Mouse (Mus musculus) kidney, adult 8-10 months (tissue): ENCODE data around the gene Nisch.

ENCODE experiments used
- DNase-seq, 2 experiments: peaks; one replicate each; pipeline ENCODE4 v3.0.0; 2022

The Nisch gene

GRCm38 (mm10) chr14:31189348-31189747 is 27.4 kb downstream of the Nisch start:
- DNase-seq = no peak

- peak in 1 of 2 experiments; percentile 32 for DNase-seq
Measured at GRCm38 (mm10) chr14:31188771-31189181, 28.0 kb downstream of the Nisch start.

- DNase-seq = peak; percentile 82 to 84
Measured at GRCm38 (mm10) chr14:31186656-31187055, 30.1 kb downstream of the Nisch start.

- no peak for DNase-seq
Measured at GRCm38 (mm10) chr14:31184195-31184594, 32.6 kb downstream of the Nisch start.

GRCm38 (mm10) chr14:31183541-31183940 is 33.2 kb downstream of the Nisch start:
- DNase-seq = no peak

GRCm38 (mm10) chr14:31182786-31183290 is 33.9 kb downstream of the Nisch start:
- peak; percentile 73 to 74 for DNase-seq

GRCm38 (mm10) chr14:31181512-31181911 is 35.2 kb downstream of the Nisch start:
- DNase-seq = peak in 1 of 2 experiments; percentile 29

- DNase-seq = peak; percentile 81 to 87
Measured at GRCm38 (mm10) chr14:31179677-31180365, 36.9 kb downstream of the Nisch start.

GRCm38 (mm10) chr14:31177715-31178114 is 39.0 kb downstream of the Nisch start:
- no peak for DNase-seq

- no peak for DNase-seq
Measured at GRCm38 (mm10) chr14:31177287-31177686, 39.5 kb downstream of the Nisch start.

GRCm38 (mm10) chr14:31173537-31173936 is 43.2 kb downstream of the Nisch start:
- DNase-seq = no peak

- peak in 1 of 2 experiments; percentile 35 for DNase-seq
Measured at GRCm38 (mm10) chr14:31172781-31173455, 43.8 kb downstream of the Nisch start.

GRCm38 (mm10) chr14:31171821-31172220 is 44.9 kb downstream of the Nisch start:
- DNase-seq = no peak

GRCm38 (mm10) chr14:31171386-31171785 is 45.4 kb downstream of the Nisch start:
- no peak for DNase-seq

- DNase-seq = no peak
Measured at GRCm38 (mm10) chr14:31170963-31171362, 45.8 kb downstream of the Nisch start.

- DNase-seq = no peak
Measured at GRCm38 (mm10) chr14:31169508-31169907, 47.2 kb downstream of the Nisch start.

- peak; percentile 55 to 56 for DNase-seq
Measured at GRCm38 (mm10) chr14:31168425-31168824, 48.3 kb downstream of the Nisch start, which contains the start of gene Stab1. TSS of gene Stab1 (minus strand) at chr14:31168641.

GRCm38 (mm10) chr14:31166827-31167226 is 49.9 kb downstream of the Nisch start:
- no peak for DNase-seq

GRCm38 (mm10) chr14:31165991-31166630 is 50.6 kb downstream of the Nisch start:
- no peak for DNase-seq

- no peak for DNase-seq
Measured at GRCm38 (mm10) chr14:31165458-31165857, 51.3 kb downstream of the Nisch start.

- DNase-seq = no peak
Measured at GRCm38 (mm10) chr14:31165010-31165409, 51.7 kb downstream of the Nisch start.

GRCm38 (mm10) chr14:31164067-31164466 is 52.7 kb downstream of the Nisch start:
- no peak for DNase-seq

GRCm38 (mm10) chr14:31161638-31162037 is 55.1 kb downstream of the Nisch start:
- no peak for DNase-seq

GRCm38 (mm10) chr14:31161191-31161590 is 55.6 kb downstream of the Nisch start:
- DNase-seq = no peak
